Mouse (Mus musculus) erythroblast, embryonic 14.5 days (primary cell): ENCODE data around the gene Nfkbie.

Experiments used
- GATA1 ChIP-seq: IDR thresholded peaks from 2 replicates; pipeline ENCODE4 v1.6.1; 2012; ENCODE audit warnings: low read length, inconsistent platforms, mixed read lengths
- TAL1 ChIP-seq: IDR thresholded peaks from 3 replicates; pipeline ENCODE4 v1.6.1; 2012; ENCODE audit warnings: low read length, inconsistent platforms, mixed read lengths

DNA sequence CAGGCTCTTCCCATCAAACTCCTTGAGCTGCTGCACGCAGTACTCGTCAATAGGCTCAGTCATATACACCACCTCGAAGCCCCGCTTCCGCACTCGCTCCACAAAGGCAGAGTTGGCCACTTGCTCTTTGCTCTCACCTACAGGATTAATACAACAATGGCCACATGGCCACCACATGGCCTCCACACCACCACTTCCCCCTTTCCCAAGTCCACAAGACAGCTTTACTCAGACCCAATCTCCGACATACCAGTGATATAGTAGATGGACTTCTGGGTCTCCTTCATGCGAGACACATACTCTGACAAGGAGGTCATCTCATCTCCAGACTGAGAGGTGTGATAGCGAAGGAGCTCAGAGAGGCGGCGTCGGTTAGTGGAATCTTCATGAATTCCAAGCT lies 13.5 kb downstream of the Nfkbie start:
- no peak for TF ChIP-seq GATA1
- no peak for TF ChIP-seq TAL1
